Mouse (Mus musculus): ENCODE measurements around the gene Atg16l2.

DNA sequence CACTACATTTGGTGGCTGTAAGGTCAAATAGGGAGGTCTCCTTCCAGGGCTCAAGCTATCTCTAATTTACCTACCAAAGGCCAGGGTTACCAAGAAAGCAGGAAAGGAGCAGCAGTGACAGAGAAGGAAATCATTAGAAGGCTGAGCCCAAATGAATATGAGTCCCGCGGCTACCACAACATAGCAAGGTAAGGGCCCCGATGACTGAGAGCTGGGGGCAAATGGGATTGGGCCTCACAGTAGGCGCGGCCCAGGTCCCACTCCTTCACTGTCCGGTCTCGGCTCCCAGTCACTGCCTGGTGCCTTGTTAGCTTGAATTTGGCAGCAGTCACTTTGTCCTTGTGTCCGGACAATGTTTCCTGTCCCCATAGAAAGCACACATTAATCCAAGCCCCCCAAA lies 10.4 kb downstream of the Atg16l2 start:
- TF ChIP-seq CTCF (IDR thresholded peaks at IDR 0.05; ENCODE audit: low read depth), result no peak
- TF ChIP-seq EP300 (IDR thresholded peaks at IDR 0.05; ENCODE audit: low read depth), result no peak

Measured in liver, postnatal 0 days (tissue).